24 mouse cellular contexts compared by ENCODE assay signal in genomic region chr19:24063585-24063984, GRCm38 (mm10).
"Had no signal": no experiment of that assay in that cellular context is flagged by ENCODE, and none has a peak within 500 bp of the region (broad histone marks: within the 10 kb centered on the region; RNA-seq: fewer than 3 reads in every experiment).

No protein-coding gene starts in this region.

- H3K4me3 ChIP-seq: heart, embryonic 10.5 days; heart, embryonic 12.5 days; hindbrain, embryonic 13.5 days; hindbrain, embryonic 15.5 days; kidney, embryonic 15.5 days; layer of hippocampus, adult 2 months; left cerebral cortex, adult 2 months; limb, embryonic 13.5 days; limb, embryonic 15.5 days; liver, embryonic 12.5 days had no signal

- H3K36me3 ChIP-seq: heart, embryonic 10.5 days; heart, embryonic 12.5 days; hindbrain, embryonic 13.5 days; hindbrain, embryonic 15.5 days; kidney, embryonic 15.5 days; limb, embryonic 13.5 days; limb, embryonic 15.5 days; liver, embryonic 12.5 days had no signal

- H3K4me2 ChIP-seq: heart, embryonic 12.5 days; hindbrain, embryonic 13.5 days; hindbrain, embryonic 15.5 days; kidney, embryonic 15.5 days; limb, embryonic 13.5 days; limb, embryonic 15.5 days; liver, embryonic 12.5 days had no signal

- DNase-seq: gastrocnemius, postnatal 14 days; gastrocnemius, postnatal 36 days; heart, adult 18-20 months; heart, postnatal 10 days; heart, postnatal 36 days; kidney, adult 11 months; kidney, adult 2 months; kidney, adult 9 months; kidney, postnatal 14 days; kidney, postnatal 36 days; left cerebral cortex, postnatal 4 days had no signal

- H3K27me3 ChIP-seq: heart, embryonic 12.5 days; hindbrain, embryonic 13.5 days; hindbrain, embryonic 15.5 days; kidney, embryonic 15.5 days; limb, embryonic 13.5 days; limb, embryonic 15.5 days; liver, embryonic 12.5 days had no signal

- H3K9me3 ChIP-seq: heart, embryonic 10.5 days; heart, embryonic 12.5 days; hindbrain, embryonic 13.5 days; hindbrain, embryonic 15.5 days; kidney, embryonic 15.5 days; limb, embryonic 13.5 days; limb, embryonic 15.5 days; liver, embryonic 12.5 days had no signal

- H3K4me1 ChIP-seq: hindbrain, embryonic 13.5 days; hindbrain, embryonic 15.5 days; kidney, embryonic 15.5 days; limb, embryonic 13.5 days; limb, embryonic 15.5 days; liver, embryonic 12.5 days had no signal

- H3K27ac ChIP-seq: heart, embryonic 10.5 days; hindbrain, embryonic 13.5 days; hindbrain, embryonic 15.5 days; hindbrain, postnatal 0 days; kidney, embryonic 15.5 days; kidney, postnatal 0 days; layer of hippocampus, adult 2 months; left cerebral cortex, adult 2 months; limb, embryonic 13.5 days; limb, embryonic 15.5 days; liver, embryonic 12.5 days; liver, embryonic 14.5 days had no signal

- H3K9ac ChIP-seq: heart, embryonic 12.5 days; hindbrain, embryonic 13.5 days; hindbrain, embryonic 15.5 days; kidney, embryonic 15.5 days; limb, embryonic 13.5 days; limb, embryonic 15.5 days; liver, embryonic 12.5 days; liver, embryonic 14.5 days had no signal

- ATAC-seq: hindbrain, postnatal 0 days; liver, embryonic 12.5 days had no signal
